Mouse (Mus musculus) mature B cell (primary cell): Measurements from ENCODE around the gene BC016579.

Experiments used
- in situ Hi-C: fragments of 300-500 bp; cut with MboI; formaldehyde crosslinking; loops from 2 replicates; pipeline ENCODE4 v1.14.3; 2019

Gene BC016579

DNA sequence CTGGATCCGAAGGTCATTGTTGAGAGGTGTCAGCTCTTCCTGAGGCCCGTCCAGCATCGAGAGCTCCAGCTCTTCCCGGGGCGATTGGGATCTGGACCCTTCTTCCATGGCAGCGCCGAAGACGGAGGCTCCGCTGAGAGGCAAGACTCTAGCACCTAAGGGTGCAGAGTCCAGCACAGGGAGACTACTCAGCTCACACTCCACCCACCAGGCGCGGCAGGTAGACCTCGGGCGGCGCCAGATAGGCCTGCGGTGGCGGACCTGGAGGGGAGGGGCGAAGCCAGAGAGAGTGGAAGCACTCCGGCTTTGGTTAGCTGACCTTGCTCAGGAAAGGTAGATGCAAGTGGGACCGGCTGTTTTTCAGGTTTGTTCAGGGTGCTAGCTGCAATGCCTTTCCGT, at the start of gene BC016579:
Gene BC016579, minus strand, starts transcription at position 135 of the 399 bp plus-strand sequence.
- in situ Hi-C loops = no loop called here

DNA sequence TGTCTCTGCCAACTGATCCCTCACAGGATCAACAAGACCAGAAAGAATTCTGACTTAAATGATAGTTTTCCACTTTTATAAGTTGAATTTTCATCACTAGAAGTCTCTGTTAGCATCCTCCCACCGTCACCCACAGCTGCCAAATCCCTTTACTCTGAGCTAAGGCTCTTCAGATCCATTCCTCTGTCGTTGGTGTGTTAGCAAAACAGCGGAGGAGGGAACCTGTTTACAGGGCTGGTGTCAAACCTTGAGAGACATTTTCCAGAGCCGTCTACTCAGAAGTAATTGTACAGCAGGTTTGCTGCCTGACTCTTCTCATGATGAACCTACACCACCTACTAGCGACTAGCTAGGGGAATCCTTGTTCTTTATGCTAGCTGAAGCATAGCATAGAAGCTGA, 45.4 kb upstream of the BC016579 start:
- in situ Hi-C loops = no loop called here

- in situ Hi-C loops = no loop called here
Measured at GRCm38 (mm10) chr16:45697996-45698395, 44.1 kb upstream of the BC016579 start.

DNA sequence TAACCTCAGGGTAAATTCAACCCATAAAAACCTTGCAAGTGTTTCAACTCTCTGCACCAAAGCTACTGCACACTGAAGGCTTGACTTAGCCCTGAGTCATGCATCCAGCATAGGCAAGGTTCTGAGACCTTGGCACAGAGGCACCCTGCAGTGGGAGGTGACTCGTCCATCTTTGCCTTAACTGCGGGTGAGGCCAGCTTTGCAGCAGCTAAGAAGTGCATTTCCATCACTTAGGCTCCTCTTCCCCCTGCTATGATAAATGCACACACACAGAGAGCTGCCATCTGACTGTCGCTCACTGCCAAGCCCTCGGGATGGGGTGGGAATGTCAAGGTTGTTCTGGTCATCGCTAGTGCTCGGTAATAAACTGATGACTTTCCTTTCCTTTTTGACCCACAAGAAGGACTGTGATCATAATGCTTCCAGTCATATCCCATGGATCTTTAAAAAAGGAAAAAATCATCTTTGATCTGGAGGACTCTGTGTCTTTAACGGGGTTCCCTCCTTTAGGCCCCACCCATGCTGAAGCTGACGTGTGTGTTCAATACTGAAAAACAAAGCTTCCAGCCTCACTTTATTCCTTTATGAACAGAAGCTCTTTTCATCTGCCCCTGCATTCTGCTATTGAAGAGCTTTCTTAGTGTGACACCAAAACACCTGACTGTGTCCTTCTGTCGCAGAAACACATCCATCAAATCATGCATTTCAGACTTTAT, 41.7 kb upstream of the BC016579 start:
- in situ Hi-C loops = no loop called here

- in situ Hi-C loops = no loop called here
Measured at GRCm38 (mm10) chr16:45693558-45693957, 39.7 kb upstream of the BC016579 start, which contains the start of gene Tmprss7. Tmprss7 (minus strand) TSS chr16:45693658.

GRCm38 (mm10) chr16:45692851-45693250, 39.0 kb upstream of the BC016579 start:
- in situ Hi-C loops = no loop called here

GRCm38 (mm10) chr16:45690178-45690577, 36.3 kb upstream of the BC016579 start:
- in situ Hi-C loops = no loop called here

DNA sequence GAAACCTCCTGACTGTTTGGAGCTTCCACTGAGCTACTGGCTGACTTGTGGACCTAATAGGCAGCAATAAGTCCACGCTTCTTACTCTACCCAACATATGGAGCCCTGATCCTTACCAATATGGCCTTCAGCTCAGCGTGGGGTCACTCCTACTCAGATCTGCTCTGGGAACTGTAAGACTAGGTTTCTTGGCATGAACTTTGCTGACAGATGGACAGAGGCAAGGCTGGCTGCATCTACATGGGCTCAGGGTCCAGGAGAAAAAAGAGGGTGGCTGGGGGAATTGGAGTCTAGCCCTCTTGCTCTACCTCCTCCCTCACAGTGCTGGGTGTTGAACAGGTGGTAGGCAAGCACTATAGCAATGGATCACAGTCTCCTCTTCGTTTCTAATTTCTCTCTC, 33.0 kb upstream of the BC016579 start:
- in situ Hi-C loops = no loop called here

DNA sequence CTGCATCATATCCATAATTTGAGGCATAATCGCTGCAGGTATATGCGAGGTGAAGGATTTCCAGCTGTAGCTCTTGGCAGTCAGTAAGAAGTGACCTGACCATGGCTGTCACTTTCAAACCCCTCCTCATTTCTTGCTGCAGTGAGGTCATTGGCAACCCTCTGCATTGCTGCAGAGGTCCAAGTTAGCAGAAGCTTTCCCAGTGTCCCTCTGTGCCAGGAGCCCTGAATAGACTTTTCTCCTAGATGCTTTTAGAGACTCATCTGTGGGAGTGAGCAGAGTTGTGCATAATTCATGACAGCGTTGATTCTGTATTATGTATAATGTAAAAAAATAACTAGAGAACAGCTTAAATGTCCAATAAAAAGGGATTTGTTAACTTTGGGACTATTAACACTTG, 31.4 kb upstream of the BC016579 start:
- in situ Hi-C loops = no loop called here

GRCm38 (mm10) chr16:45684815-45685214, 30.9 kb upstream of the BC016579 start:
- in situ Hi-C loops = no loop called here

GRCm38 (mm10) chr16:45676462-45676861, 22.6 kb upstream of the BC016579 start:
- in situ Hi-C loops = no loop called here

DNA sequence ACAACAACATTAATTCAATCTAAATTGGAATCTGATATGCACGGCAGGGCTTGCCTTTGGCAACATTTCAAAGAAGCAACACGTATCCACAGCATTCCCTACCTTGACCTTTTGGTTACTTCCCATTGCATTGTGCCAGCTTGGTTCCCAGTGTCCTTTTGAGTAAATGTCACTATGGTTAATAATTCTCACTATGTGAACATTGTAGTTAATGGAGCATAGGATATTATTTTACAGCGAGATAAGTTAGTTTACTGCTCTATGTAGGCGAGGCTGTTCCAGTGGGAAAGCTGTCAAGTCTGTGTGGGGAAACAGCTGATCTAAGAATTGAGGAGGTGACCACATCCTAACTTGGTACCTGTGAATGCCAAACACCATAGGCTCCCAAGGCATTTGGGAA, 16.1 kb upstream of the BC016579 start:
- in situ Hi-C loops = no loop called here

DNA sequence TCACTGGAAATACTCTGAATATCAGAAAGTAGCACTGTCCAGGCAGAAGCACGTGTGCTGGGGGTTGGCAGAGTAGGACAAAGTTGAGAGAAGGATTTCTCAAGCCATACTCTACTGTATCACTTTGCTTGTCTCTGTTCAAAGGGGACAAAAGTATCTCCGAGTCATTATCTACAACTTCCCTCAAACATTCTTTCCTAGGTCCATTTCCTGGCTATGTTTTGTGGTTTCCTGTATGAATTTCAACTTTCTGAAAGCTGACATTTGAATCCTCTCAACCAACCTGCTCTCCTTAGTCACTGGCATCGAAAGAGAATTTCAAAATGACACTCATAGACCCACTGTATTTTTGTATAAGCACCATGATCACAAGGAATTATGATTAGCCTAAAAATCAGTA, 14.3 kb upstream of the BC016579 start:
- in situ Hi-C loops = no loop called here

DNA sequence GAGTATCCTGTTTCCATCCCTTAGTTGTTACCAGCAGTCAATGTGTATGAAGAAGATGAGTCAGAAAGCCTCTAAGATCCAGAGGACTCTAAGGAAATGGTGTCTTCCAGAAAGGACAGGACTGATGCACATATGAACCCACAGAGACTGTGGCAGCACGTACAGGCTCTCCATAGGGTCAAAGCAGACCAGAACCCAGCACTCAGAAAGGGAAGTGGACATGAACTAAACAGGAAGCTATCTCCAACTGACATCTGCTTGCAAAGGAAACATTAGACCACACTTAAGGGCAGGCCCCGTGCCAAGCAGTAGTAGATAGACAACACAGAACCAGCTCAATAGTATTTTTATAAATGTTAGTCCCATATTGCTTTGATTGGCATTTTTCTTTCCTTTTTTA, 12.3 kb upstream of the BC016579 start:
- in situ Hi-C loops = no loop called here

GRCm38 (mm10) chr16:45662381-45662780, 8.5 kb upstream of the BC016579 start:
- in situ Hi-C loops = no loop called here

DNA sequence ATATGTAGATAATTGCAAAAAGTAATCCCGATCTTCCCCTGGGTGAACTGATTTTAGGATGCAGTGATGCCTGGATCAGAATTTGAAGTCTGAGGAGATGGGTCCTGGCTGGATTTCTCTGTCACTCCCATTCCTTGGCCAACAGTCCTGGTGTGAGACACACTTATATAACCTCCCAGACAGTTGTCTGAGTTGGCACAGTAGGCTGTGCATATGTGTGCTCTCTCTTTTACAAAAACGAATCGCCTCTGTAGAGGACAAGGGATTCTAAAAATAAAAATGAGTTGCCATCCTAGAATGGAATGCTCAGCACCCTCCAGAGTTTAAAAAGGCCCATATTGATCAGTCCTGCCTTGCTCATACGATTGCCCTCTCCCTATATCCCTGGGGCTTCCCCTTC, 5.7 kb upstream of the BC016579 start:
- in situ Hi-C loops = no loop called here

DNA sequence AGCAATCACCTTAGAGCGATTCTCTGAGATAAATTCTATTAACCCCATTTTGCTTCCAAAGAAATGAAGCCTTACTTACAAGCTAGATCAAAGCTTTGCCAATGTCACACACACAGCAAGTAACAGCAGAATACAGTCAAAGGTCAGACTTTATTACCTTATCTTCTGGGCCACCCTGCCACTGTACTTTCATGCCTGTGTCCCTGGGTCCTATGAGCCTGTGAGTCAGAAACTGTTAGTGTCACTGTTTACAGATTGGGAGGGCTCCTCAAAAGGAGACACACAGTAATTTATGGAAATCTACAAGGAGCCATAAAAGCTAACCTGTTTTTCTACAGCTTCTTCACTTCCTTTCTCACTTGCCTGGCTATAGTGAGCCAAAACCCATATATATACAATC, 4.4 kb upstream of the BC016579 start:
- in situ Hi-C loops = no loop called here

- in situ Hi-C loops = no loop called here
Measured at GRCm38 (mm10) chr16:45657574-45658159, 3.8 kb upstream of the BC016579 start.

GRCm38 (mm10) chr16:45654465-45654864, 597 bp upstream of the BC016579 start:
- in situ Hi-C loops = no loop called here

GRCm38 (mm10) chr16:45653009-45653933, 597 bp downstream of the BC016579 start:
- in situ Hi-C loops = no loop called here

DNA sequence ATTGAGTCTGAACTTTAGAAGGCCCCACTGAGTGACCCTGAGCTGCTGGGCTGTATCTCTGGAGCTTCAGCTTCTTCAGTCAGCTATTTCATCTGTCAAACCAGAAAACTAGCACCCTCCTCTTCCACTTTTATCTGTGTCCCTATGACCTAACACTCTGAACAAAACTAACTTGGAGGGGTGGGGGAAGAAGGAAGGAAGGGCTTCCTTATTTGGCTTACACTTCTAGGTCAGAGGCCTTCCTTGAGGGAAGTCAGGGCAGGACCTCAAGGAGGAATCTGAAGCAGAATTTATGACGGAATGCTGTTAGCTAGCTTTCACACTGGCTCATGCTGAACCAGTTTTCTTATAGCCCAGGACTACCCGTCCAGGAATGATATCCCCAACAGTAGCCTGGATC, 2.4 kb downstream of the BC016579 start:
- in situ Hi-C loops = no loop called here

DNA sequence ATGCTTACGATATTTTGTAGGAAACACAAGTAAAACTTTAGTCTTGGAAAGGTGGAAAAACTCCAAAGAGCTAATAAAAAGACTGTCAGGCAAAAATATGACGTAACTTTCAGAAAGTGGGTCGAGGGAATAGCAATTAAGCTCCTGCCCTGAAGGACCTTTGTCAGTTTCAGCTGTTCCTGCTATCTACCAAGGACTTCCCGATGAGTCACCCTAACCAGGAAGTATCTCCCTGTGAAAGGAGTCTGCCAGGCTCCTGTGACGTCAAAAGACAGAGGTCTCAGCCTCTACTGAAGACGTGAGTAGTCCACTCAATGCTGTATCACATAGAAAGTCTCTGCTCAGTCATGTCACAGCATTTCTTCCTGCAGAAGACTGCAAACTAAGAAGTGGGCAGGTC, 9.5 kb downstream of the BC016579 start:
- in situ Hi-C loops = no loop called here

DNA sequence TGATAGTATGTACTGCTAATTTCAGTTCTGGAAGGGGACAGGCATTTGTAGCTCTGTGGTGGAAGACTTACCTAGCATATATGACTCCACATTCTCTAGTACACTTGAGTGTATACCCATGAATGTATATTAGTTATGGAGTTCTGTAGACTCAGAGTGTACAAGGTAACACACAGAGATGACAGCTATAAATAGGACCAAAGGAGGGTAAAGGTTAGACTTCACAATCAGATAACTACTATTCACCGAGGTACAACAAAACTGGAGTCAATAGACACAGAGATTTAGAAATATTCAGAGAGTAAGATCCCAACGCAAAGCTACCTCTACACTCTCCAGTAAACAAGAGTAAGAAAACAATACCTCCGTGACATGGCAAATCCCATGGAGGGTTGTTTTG, 9.9 kb downstream of the BC016579 start:
- in situ Hi-C loops = no loop called here
